18 mouse cellular contexts compared by ENCODE assay signal in genomic region chrX:52230711-52231110, GRCm38 (mm10).
"Had no signal": no experiment of that assay in that cellular context is flagged by ENCODE, and none has a peak within 500 bp of the region (broad histone marks: within the 10 kb centered on the region; RNA-seq: fewer than 3 reads in every experiment).

No protein-coding gene starts in this region.

- H3K4me3 ChIP-seq: layer of hippocampus, adult 2 months; liver, embryonic 13.5 days; megakaryocyte, embryonic 14.5 days; midbrain, embryonic 10.5 days; midbrain, embryonic 13.5 days; myocyte; neural tube, embryonic 13.5 days had no signal

- H3K4me2 ChIP-seq: liver, embryonic 13.5 days; midbrain, embryonic 13.5 days; neural tube, embryonic 13.5 days had no signal

- DNase-seq: kidney, adult 9 months; kidney, postnatal 14 days; layer of hippocampus, adult 9-11 months; liver; liver, embryonic 13.5 days; lung, adult 2 months; lung, postnatal 36 days; retina, postnatal 1 day; thymus, adult 18-20 months; thymus, postnatal 36 days had no signal

- H3K9ac ChIP-seq: liver, embryonic 13.5 days; midbrain, embryonic 13.5 days; neural tube, embryonic 13.5 days had no signal

- H3K9me3 ChIP-seq: liver, embryonic 13.5 days; midbrain, embryonic 10.5 days; midbrain, embryonic 13.5 days; neural tube, embryonic 13.5 days had no signal

- H3K27ac ChIP-seq: layer of hippocampus, adult 2 months; liver, embryonic 13.5 days; midbrain, embryonic 10.5 days; midbrain, embryonic 13.5 days; neural tube, embryonic 13.5 days had no signal

- H3K4me1 ChIP-seq: liver, embryonic 13.5 days; megakaryocyte, embryonic 14.5 days; midbrain, embryonic 10.5 days; midbrain, embryonic 13.5 days; neural tube, embryonic 13.5 days had no signal

- H3K36me3 ChIP-seq: liver, embryonic 13.5 days; midbrain, embryonic 10.5 days; midbrain, embryonic 13.5 days; neural tube, embryonic 13.5 days had no signal

- ATAC-seq: lung, postnatal 0 days; midbrain, embryonic 13.5 days; midbrain, embryonic 16.5 days had no signal

- H3K27me3 ChIP-seq: liver, embryonic 13.5 days; midbrain, embryonic 13.5 days; neural tube, embryonic 13.5 days had no signal
